Mouse (Mus musculus): ENCODE results near the gene Cpne4.

GRCm38 (mm10) chr9:104913327-104913726 is 366.2 kb downstream of the Cpne4 start:
- TF ChIP-seq CTCF (IDR thresholded peaks at IDR 0.05; ENCODE audit: insufficient read depth, low read depth, low read length) (no peak), POLR2A (IDR thresholded peaks at IDR 0.05; ENCODE audit: insufficient read depth, low read depth, low read length) (no peak)

All from olfactory bulb, adult 2 months (tissue).